Mouse (Mus musculus): Measurements from ENCODE around the gene Eml5. TPM values are rescaled to one million over a fixed set of nuclear protein-coding genes. Genes with fewer than 3 reads are reported as not detected.

Eml5 gene
- polyA plus RNA-seq, 1 experiment from 2014 or later: 17.6 TPM

- no peak overlapping the region for H3K9ac ChIP-seq
- no peak overlapping the region for H3K4me3 ChIP-seq
- no peaks in the 10 kb centered on the region for H3K9me3 ChIP-seq
- no peak for ATAC-seq (ENCODE audit: low FRiP score)
- no peaks in the 10 kb centered on the region for H3K36me3 ChIP-seq
- no peak overlapping the region for H3K27ac ChIP-seq
- 35% methylated on average over 1 of the region's 1 CpGs for WGBS
- no peaks in the 10 kb centered on the region for H3K27me3 ChIP-seq
- H3K4me2 ChIP-seq: no peak overlapping the region
- H3K4me1 ChIP-seq (replicated peaks): no peaks in the 10 kb centered on the region
Observed at GRCm38 (mm10) chr12:98878693-98879092, 22.6 kb downstream of the Eml5 start.

- Histone ChIP-seq H3K36me3 (peaks cover 7% of the 10 kb centered on the region), H3K4me3 (no peak overlapping the region), H3K9ac (no peak overlapping the region), H3K27ac (no peak overlapping the region), H3K27me3 (no peaks in the 10 kb centered on the region), H3K4me1 (replicated peaks) (no peaks in the 10 kb centered on the region), H3K4me2 (no peak overlapping the region), H3K9me3 (no peaks in the 10 kb centered on the region)
- WGBS: 77% methylated on average over 2 of the region's 2 CpGs
- ATAC-seq (ENCODE audit: low FRiP score): no peak
Observed at GRCm38 (mm10) chr12:98875216-98875615, 26.1 kb downstream of the Eml5 start.

- ATAC-seq (ENCODE audit: low FRiP score): no peak
- Histone ChIP-seq H3K27ac (no peak overlapping the region), H3K4me1 (replicated peaks) (no peaks in the 10 kb centered on the region), H3K9me3 (no peaks in the 10 kb centered on the region), H3K9ac (no peak overlapping the region), H3K4me3 (no peak overlapping the region), H3K4me2 (no peak overlapping the region), H3K27me3 (no peaks in the 10 kb centered on the region), H3K36me3 (peaks cover 13% of the 10 kb centered on the region)
- WGBS: 96% methylated on average over 10 of the region's 10 CpGs
Observed at GRCm38 (mm10) chr12:98872836-98873235, 28.4 kb downstream of the Eml5 start.

- WGBS: 89% methylated on average over 4 of the region's 4 CpGs
Observed at GRCm38 (mm10) chr12:98863436-98863835, 37.8 kb downstream of the Eml5 start.

GRCm38 (mm10) chr12:98860316-98860715 lies 41.0 kb downstream of the Eml5 start:
- Histone ChIP-seq H3K9ac (no peak overlapping the region), H3K36me3 (peaks cover 27% of the 10 kb centered on the region), H3K4me3 (no peak overlapping the region), H3K9me3 (no peaks in the 10 kb centered on the region), H3K27ac (no peak overlapping the region), H3K27me3 (no peaks in the 10 kb centered on the region), H3K4me1 (replicated peaks) (no peaks in the 10 kb centered on the region), H3K4me2 (no peak overlapping the region)
- ATAC-seq (ENCODE audit: low FRiP score): no peak
- WGBS: 95% methylated on average over 2 of the region's 2 CpGs

More at GRCm38 (mm10) chr12:98863436-98863835, 37.8 kb downstream of the Eml5 start:
- Histone ChIP-seq H3K9ac (no peak overlapping the region), H3K27ac (no peak overlapping the region), H3K4me1 (replicated peaks) (no peaks in the 10 kb centered on the region), H3K36me3 (peaks cover 27% of the 10 kb centered on the region), H3K27me3 (no peaks in the 10 kb centered on the region), H3K9me3 (no peaks in the 10 kb centered on the region), H3K4me3 (no peak overlapping the region), H3K4me2 (no peak overlapping the region)
- no peak for ATAC-seq (ENCODE audit: low FRiP score)

- Histone ChIP-seq H3K4me1 (replicated peaks) (no peaks in the 10 kb centered on the region), H3K4me3 (no peak overlapping the region), H3K9me3 (no peaks in the 10 kb centered on the region), H3K36me3 (no peaks in the 10 kb centered on the region; the same call in 1 of the 2 replicates), H3K4me2 (no peak overlapping the region), H3K9ac (no peak overlapping the region), H3K27me3 (no peaks in the 10 kb centered on the region), H3K27ac (no peak overlapping the region)
- WGBS: 42% methylated on average over 3 of the region's 3 CpGs
- ATAC-seq (ENCODE audit: low FRiP score): no peak
Observed at GRCm38 (mm10) chr12:98850767-98851166, 50.5 kb downstream of the Eml5 start.

- H3K4me1 ChIP-seq (replicated peaks): no peaks in the 10 kb centered on the region
- 96% methylated on average over 3 of the region's 3 CpGs for WGBS
- no peak overlapping the region for H3K4me2 ChIP-seq
Observed at GRCm38 (mm10) chr12:98844774-98845173, 56.5 kb downstream of the Eml5 start.

GRCm38 (mm10) chr12:98840135-98840534 lies 61.1 kb downstream of the Eml5 start:
- no peaks in the 10 kb centered on the region for H3K9me3 ChIP-seq
- no peaks in the 10 kb centered on the region for H3K27me3 ChIP-seq
- no peak for ATAC-seq (ENCODE audit: low FRiP score)
- H3K4me3 ChIP-seq: no peak overlapping the region
- H3K4me1 ChIP-seq (replicated peaks): no peaks in the 10 kb centered on the region
- no peak overlapping the region for H3K27ac ChIP-seq
- H3K36me3 ChIP-seq: peaks cover 26% of the 10 kb centered on the region
- no peak overlapping the region for H3K9ac ChIP-seq
- WGBS: 95% methylated on average over 3 of the region's 3 CpGs
- no peak overlapping the region for H3K4me2 ChIP-seq

More at GRCm38 (mm10) chr12:98844774-98845173, 56.5 kb downstream of the Eml5 start:
- no peak for ATAC-seq (ENCODE audit: low FRiP score)
- Histone ChIP-seq H3K27me3 (no peaks in the 10 kb centered on the region), H3K36me3 (peaks cover 9% of the 10 kb centered on the region), H3K9ac (no peak overlapping the region), H3K27ac (no peak overlapping the region), H3K4me3 (no peak overlapping the region), H3K9me3 (no peaks in the 10 kb centered on the region)

GRCm38 (mm10) chr12:98837940-98838339 lies 63.3 kb downstream of the Eml5 start:
- H3K9ac ChIP-seq: no peak overlapping the region
- H3K4me3 ChIP-seq: no peak overlapping the region
- 95% methylated on average over 3 of the region's 3 CpGs for WGBS
- peaks cover 37% of the 10 kb centered on the region for H3K36me3 ChIP-seq
- H3K4me2 ChIP-seq: no peak overlapping the region
- H3K4me1 ChIP-seq (replicated peaks): no peaks in the 10 kb centered on the region
- no peak overlapping the region for H3K27ac ChIP-seq
- no peak for ATAC-seq (ENCODE audit: low FRiP score)
- H3K27me3 ChIP-seq: no peaks in the 10 kb centered on the region
- H3K9me3 ChIP-seq: no peaks in the 10 kb centered on the region

- Histone ChIP-seq H3K4me3 (no peak overlapping the region), H3K36me3 (peaks cover 39% of the 10 kb centered on the region), H3K4me2 (no peak overlapping the region), H3K27me3 (no peaks in the 10 kb centered on the region), H3K27ac (no peak overlapping the region), H3K9ac (no peak overlapping the region), H3K9me3 (no peaks in the 10 kb centered on the region), H3K4me1 (replicated peaks) (no peaks in the 10 kb centered on the region)
- 96% methylated on average over 2 of the region's 2 CpGs for WGBS
- no peak for ATAC-seq (ENCODE audit: low FRiP score)
Observed at GRCm38 (mm10) chr12:98835466-98835865, 65.8 kb downstream of the Eml5 start.

GRCm38 (mm10) chr12:98834879-98835278 lies 66.4 kb downstream of the Eml5 start:
- Histone ChIP-seq H3K27ac (no peak overlapping the region), H3K9me3 (no peaks in the 10 kb centered on the region), H3K36me3 (peaks cover 40% of the 10 kb centered on the region), H3K4me3 (no peak overlapping the region), H3K27me3 (no peaks in the 10 kb centered on the region), H3K4me2 (no peak overlapping the region), H3K9ac (no peak overlapping the region), H3K4me1 (replicated peaks) (no peaks in the 10 kb centered on the region)
- 94% methylated on average over 2 of the region's 2 CpGs for WGBS
- no peak for ATAC-seq (ENCODE audit: low FRiP score)

- H3K4me2 ChIP-seq: no peak overlapping the region
- H3K27me3 ChIP-seq: no peaks in the 10 kb centered on the region
- peaks cover 48% of the 10 kb centered on the region for H3K36me3 ChIP-seq
- no peaks in the 10 kb centered on the region for H3K9me3 ChIP-seq
- ATAC-seq (ENCODE audit: low FRiP score): no peak
- H3K9ac ChIP-seq: no peak overlapping the region
- no peak overlapping the region for H3K27ac ChIP-seq
- H3K4me3 ChIP-seq: no peak overlapping the region
- WGBS: 95% methylated on average over 1 of the region's 1 CpGs
- no peaks in the 10 kb centered on the region for H3K4me1 ChIP-seq (replicated peaks)
Observed at GRCm38 (mm10) chr12:98833901-98834300, 67.4 kb downstream of the Eml5 start.

- Histone ChIP-seq H3K27ac (no peak overlapping the region), H3K9me3 (no peaks in the 10 kb centered on the region), H3K36me3 (peaks cover 52% of the 10 kb centered on the region), H3K4me1 (replicated peaks) (no peaks in the 10 kb centered on the region), H3K27me3 (no peaks in the 10 kb centered on the region), H3K4me3 (no peak overlapping the region), H3K9ac (no peak overlapping the region), H3K4me2 (no peak overlapping the region)
- ATAC-seq (ENCODE audit: low FRiP score): no peak
- 92% methylated on average over 8 of the region's 8 CpGs for WGBS
Observed at GRCm38 (mm10) chr12:98832929-98833598, 68.2 kb downstream of the Eml5 start.

Data from hindbrain, embryonic 13.5 days (tissue).